Mouse (Mus musculus) testis, adult 2 months (tissue): ENCODE measurements around the gene Tpcn2. TPM values are rescaled to one million over a fixed set of nuclear protein-coding genes. Genes with fewer than 3 reads are reported as not detected.

ENCODE experiments used
- H3K27ac ChIP-seq: fragments of 200-500 bp; 2 replicates; pipeline ENCODE4 v1.5.1; 2012; ENCODE audit warnings: low read depth, low read length; ENCODE audit not compliant: control insufficient read depth, insufficient read depth
- H3K27me3 ChIP-seq: fragments of 200-500 bp; 2 replicates; pipeline ENCODE4 v1.6.1; 2012; ENCODE audit warnings: mild to moderate bottlenecking, low read length, moderate library complexity; ENCODE audit not compliant: control insufficient read depth, insufficient read depth
- H3K36me3 ChIP-seq: fragments of 200-500 bp; 2 replicates; pipeline ENCODE4 v1.6.1; 2012; ENCODE audit warnings: mild to moderate bottlenecking, low read length; ENCODE audit not compliant: control insufficient read depth, insufficient read depth
- H3K4me1 ChIP-seq: fragments of 200-500 bp; 2 replicates; pipeline ENCODE4 v1.6.1; 2012; ENCODE audit warnings: low read length; ENCODE audit not compliant: control insufficient read depth, insufficient read depth
- H3K4me3 ChIP-seq: fragments of 200-500 bp; 2 replicates; pipeline ENCODE4 v1.5.1; 2012; ENCODE audit warnings: low read depth, mild to moderate bottlenecking, low read length, moderate library complexity, mixed read lengths; ENCODE audit not compliant: control insufficient read depth
- CTCF ChIP-seq: fragments of 200-500 bp; IDR thresholded peaks from 2 replicates; pipeline ENCODE4 v1.5.1; 2012; ENCODE audit warnings: low read depth, mild to moderate bottlenecking, inconsistent platforms, low read length, moderate library complexity; ENCODE audit not compliant: control insufficient read depth, insufficient read depth, insufficient replicate concordance
- POLR2A ChIP-seq: fragments of 200-500 bp; IDR thresholded peaks from 2 replicates; pipeline ENCODE4 v1.6.1; 2012; ENCODE audit warnings: low read depth, mild to moderate bottlenecking, inconsistent platforms, low read length, moderate library complexity; ENCODE audit not compliant: control insufficient read depth
- polyA plus RNA-seq: library from polyadenylated mRNA; depleted of rRNA; stranded (reverse); fragments of >200 nt; gene quantifications from 2 replicates; pipeline ENCODE4 v1.2.3, GENCODE M21; 2012

The Tpcn2 gene
- polyA plus RNA-seq, 1 experiment = 16.8 TPM

DNA sequence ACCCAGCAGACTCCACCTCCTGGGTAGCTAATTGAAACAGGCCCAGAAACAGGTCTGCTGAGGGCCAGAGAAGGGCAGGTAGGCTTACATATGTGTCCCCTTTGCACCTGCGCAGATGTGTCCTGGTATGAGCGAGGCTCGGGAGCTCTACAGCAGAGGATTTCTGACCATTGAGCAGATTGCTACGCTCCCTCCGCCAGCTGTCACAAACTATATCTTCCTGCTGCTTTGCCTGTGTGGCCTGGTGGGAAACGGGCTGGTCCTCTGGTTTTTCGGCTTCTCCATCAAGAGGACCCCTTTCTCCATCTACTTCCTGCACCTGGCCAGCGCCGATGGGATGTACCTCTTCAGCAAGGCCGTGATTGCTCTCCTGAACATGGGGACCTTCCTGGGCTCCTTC is 23.8 kb upstream of the Tpcn2 start:
- Histone ChIP-seq H3K27me3 (no peaks in the 10 kb centered on the region), H3K4me3 (no peak overlapping the region; the same call in 1 of the 2 replicates), H3K27ac (no peak overlapping the region), H3K4me1 (peaks cover 11% of the 10 kb centered on the region), H3K36me3 (no peaks in the 10 kb centered on the region)
- TF ChIP-seq CTCF (no peak), POLR2A (no peak)

GRCm38 (mm10) chr7:145304153-145304552 is 20.3 kb upstream of the Tpcn2 start:
- Histone ChIP-seq H3K27me3 (no peaks in the 10 kb centered on the region), H3K4me3 (no peak overlapping the region), H3K27ac (no peak overlapping the region), H3K4me1 (peaks cover 11% of the 10 kb centered on the region), H3K36me3 (no peaks in the 10 kb centered on the region)
- TF ChIP-seq POLR2A (no peak), CTCF (no peak)

DNA sequence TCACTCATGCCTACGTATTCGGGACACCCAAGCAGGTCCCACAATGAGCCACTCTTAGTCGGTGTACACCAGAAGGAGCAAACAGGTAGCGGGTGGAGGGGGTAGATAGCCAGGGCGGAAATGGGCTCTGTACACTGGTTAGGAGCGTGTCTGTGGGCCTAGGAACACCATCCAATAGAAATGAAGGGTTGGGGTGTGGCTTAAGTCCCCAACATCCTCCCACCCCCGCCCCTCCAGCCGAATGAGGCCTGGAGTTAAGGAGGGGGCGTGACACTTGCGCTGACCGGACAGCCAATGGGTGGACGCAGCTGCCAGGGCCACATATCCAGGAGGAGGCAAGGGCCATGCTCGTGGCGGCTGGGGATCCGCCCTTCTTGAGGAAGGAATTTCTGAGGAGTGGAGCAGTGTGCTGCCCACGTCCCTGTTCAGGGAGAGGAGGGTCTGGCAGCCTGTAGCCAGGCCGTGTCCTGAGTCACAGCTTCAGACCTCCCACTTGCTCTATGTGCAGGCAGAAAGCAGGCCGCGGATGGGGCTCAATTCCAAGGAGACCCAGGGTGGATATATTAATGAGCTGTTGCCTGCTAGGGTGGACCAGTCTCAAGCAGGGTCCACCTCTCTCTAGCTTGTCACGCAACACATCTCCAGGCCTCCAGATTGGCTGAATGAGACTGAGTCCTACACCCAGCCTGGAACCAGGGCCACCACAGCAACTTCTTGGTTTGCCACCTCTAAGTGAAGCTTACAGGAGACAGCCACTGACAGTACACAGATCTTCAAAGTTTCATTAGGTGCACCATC is 18.9 kb upstream of the Tpcn2 start:
- TF ChIP-seq POLR2A (no peak), CTCF (no peak)
- Histone ChIP-seq H3K4me3 (no peak overlapping the region), H3K27ac (no peak overlapping the region), H3K4me1 (no peaks in the 10 kb centered on the region; the same call in 1 of the 2 replicates), H3K27me3 (no peaks in the 10 kb centered on the region), H3K36me3 (no peaks in the 10 kb centered on the region)

DNA sequence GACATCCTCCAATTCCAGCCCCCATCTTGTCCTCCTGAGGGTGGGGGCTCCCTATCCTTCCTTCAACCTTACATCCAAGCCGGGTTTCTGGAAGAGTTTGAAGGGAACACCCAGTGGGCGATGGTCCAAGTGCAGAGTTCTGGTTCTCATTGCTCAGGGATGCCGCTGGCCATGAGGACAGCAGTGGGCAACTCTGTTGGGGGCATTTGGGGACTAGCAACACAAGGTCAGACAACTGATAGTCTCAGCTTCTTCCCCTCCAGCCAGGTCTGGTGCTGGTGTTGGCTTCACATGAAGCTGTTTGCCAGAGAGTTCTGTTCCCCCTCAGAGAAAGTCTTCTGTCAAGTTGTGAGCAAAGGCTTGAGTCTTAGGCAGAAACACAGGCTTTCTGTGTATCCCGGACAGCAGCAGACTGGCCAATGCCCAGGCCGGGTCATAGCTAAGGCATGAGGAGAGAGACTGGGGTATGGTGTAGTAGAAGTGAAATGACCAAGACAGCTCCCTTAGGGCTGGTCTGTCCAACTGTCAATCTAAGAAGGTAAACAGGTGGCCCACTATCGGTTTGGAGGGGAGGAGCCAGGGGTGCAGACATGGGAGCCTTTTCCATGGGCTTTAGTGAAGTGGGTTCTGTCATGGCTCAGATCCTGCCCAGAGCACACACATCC is 17.7 kb upstream of the Tpcn2 start:
- Histone ChIP-seq H3K27me3 (no peaks in the 10 kb centered on the region), H3K27ac (no peak overlapping the region), H3K4me3 (no peak overlapping the region), H3K4me1 (no peaks in the 10 kb centered on the region; the same call in 1 of the 2 replicates), H3K36me3 (no peaks in the 10 kb centered on the region)
- TF ChIP-seq POLR2A = no peak
- no peak for TF ChIP-seq CTCF

DNA sequence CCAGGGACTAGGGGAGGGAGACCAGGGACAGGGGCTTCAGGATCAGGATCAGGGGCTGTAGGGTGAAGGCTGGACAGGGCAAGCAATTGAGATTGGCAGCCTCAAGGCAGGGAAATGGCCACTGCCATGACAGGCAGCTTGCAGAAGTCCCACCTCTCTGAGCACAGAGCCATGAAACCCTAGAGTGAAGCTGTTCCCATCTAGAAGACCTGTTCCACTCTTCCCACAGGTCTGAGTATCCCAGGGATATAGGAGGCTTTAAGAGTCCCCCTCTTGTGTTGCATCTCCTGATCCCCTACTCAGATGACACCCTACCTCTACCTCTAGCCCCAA is 17.2 kb upstream of the Tpcn2 start:
- H3K4me3 ChIP-seq = no peak overlapping the region; the same call in 1 of the 2 replicates
- H3K27me3 ChIP-seq = no peaks in the 10 kb centered on the region
- no peak overlapping the region for H3K27ac ChIP-seq
- H3K36me3 ChIP-seq = no peaks in the 10 kb centered on the region
- TF ChIP-seq CTCF (no peak), POLR2A (no peak)
- H3K4me1 ChIP-seq = no peaks in the 10 kb centered on the region; the same call in 1 of the 2 replicates

GRCm38 (mm10) chr7:145300321-145301007 is 16.7 kb upstream of the Tpcn2 start, which contains the start of gene Mrgprf:
TSS of gene Mrgprf (plus strand) at chr7:145300828.
- TF ChIP-seq POLR2A (no peak), CTCF (no peak)
- Histone ChIP-seq H3K4me1 (no peaks in the 10 kb centered on the region; the same call in 1 of the 2 replicates), H3K27ac (no peak within 1 kb of the TSS), H3K36me3 (no peaks in the 10 kb centered on the region), H3K4me3 (no peak within 1 kb of the TSS; the same call in 1 of the 2 replicates), H3K27me3 (no peaks in the 10 kb centered on the region)
